Mouse (Mus musculus): ENCODE data around the gene Celsr1. TPM values are rescaled to one million over a fixed set of nuclear protein-coding genes. Genes with fewer than 3 reads are reported as not detected.

Celsr1 gene
- total and polyA plus RNA-seq, 3 experiments, result 1.3 to 21.7 (median 4.7) TPM

- Histone ChIP-seq H3K4me1 (ENCODE audit: insufficient read depth, low read depth, low read length) (peaks cover 18% of the 10 kb centered on the region), H3K27me3 (ENCODE audit: insufficient read depth, low read length) (peaks cover 15% of the 10 kb centered on the region; the same call in 1 of the 2 replicates)
- TF ChIP-seq GATA2 (IDR thresholded peaks at IDR 0.05; ENCODE audit: borderline replicate concordance, low read depth, low read length) (no peak), TAL1 (conservative IDR thresholded peaks at IDR 0.05; ENCODE audit: low read depth, low read length) (no peak), POLR2AphosphoS5 (IDR thresholded peaks at IDR 0.05; ENCODE audit: insufficient replicate concordance, low read depth, low read length) (no peak), CTCF (IDR thresholded peaks at IDR 0.05; ENCODE audit: low read depth, low read length) (no peak), GATA1 (IDR thresholded peaks at IDR 0.05; ENCODE audit: borderline replicate concordance, low read length) (no peak)
These were observed 64.3 kb downstream of the Celsr1 start for GRCm38 (mm10) chr15:85969291-85969690.

DNA sequence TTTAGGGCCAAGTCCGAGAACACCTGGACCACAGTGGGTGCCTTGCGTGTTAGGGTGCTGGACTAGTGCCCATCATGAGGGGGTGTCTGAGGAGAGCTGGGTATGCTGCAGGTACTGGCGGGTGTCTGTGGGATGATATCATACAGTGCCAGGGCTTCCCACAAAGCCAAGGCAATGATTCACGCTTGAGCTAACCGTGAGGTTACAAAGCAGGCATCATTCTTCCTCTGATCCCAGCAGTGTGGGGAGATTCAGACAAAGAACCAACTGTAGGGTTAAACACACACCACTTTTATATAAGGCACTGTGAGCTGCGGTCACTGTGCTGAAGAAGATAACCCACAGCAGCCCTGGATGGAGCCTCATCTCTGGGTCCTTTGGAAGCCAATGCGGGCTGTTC is 67.5 kb downstream of the Celsr1 start:
- 0 out of 2 replicates have a peak, but pooled peaks have one; percentile 8 for TF ChIP-seq TAL1 (conservative IDR thresholded peaks at IDR 0.05; ENCODE audit: low read depth, low read length)
- no peak for TF ChIP-seq CTCF (IDR thresholded peaks at IDR 0.05; ENCODE audit: low read depth, low read length)
- Histone ChIP-seq H3K27me3 (ENCODE audit: insufficient read depth, low read length) (peaks cover 26% of the 10 kb centered on the region; the same call in 1 of the 2 replicates), H3K9me3 (replicated peaks) (no peaks in the 10 kb centered on the region), H3K36me3 (replicated peaks) (peaks cover 10% of the 10 kb centered on the region), H3K4me3 (ENCODE audit: low read depth, low read length) (no peak overlapping the region), H3K4me1 (ENCODE audit: insufficient read depth, low read depth, low read length) (peaks cover 17% of the 10 kb centered on the region)
- DNase-seq (ENCODE audit: low spot score) (no peak), ATAC-seq (ENCODE audit: extremely low read depth, insufficient number of reproducible peaks, low FRiP score, poor library complexity, severe bottlenecking) (no peak)

More at GRCm38 (mm10) chr15:85969291-85969690, 64.3 kb downstream of the Celsr1 start:
- Histone ChIP-seq H3K4me3 (ENCODE audit: low read depth, low read length) (no peak overlapping the region), H3K9me3 (replicated peaks) (no peaks in the 10 kb centered on the region), H3K36me3 (replicated peaks) (no peaks in the 10 kb centered on the region)
- ATAC-seq (ENCODE audit: extremely low read depth, insufficient number of reproducible peaks, low FRiP score, poor library complexity, severe bottlenecking), result no peak
- no peak for DNase-seq (ENCODE audit: low spot score)

DNA sequence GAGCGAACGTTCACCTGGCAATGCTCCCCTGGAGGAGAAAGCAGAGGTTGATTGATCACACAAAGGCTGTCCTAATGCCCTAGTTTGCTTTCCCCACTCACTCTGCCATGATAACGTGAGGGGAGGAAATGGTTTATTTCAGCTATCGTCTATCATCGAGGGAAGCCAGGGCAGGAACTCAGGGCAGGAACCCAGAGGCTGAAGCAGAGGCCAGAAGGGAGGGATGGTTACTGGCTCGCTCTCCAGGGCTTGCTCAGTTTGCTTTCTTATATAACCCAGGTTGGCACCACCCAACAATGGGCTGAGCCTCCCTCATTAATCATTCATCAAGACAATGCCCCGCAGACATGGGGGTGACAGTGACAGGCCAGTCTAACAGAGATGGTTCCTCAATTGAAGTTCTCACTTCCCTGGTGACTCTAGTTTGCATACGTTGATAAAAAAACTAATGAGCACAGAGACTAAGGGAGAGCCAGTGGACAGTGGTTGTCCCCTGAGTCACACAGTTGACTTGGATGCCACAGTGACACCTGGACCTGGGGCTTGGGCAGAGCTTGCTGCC is 70.2 kb downstream of the Celsr1 start:
- TF ChIP-seq CTCF (IDR thresholded peaks at IDR 0.05; ENCODE audit: low read depth, low read length) (no peak), GATA2 (IDR thresholded peaks at IDR 0.05; ENCODE audit: borderline replicate concordance, low read depth, low read length) (no peak), POLR2AphosphoS5 (IDR thresholded peaks at IDR 0.05; ENCODE audit: insufficient replicate concordance, low read depth, low read length) (no peak), GATA1 (IDR thresholded peaks at IDR 0.05; ENCODE audit: borderline replicate concordance, low read length) (no peak), TAL1 (conservative IDR thresholded peaks at IDR 0.05; ENCODE audit: low read depth, low read length) (no peak)
- peaks cover 19% of the 10 kb centered on the region for H3K36me3 ChIP-seq (replicated peaks)
- ATAC-seq (ENCODE audit: extremely low read depth, insufficient number of reproducible peaks, low FRiP score, poor library complexity, severe bottlenecking) (no peak), DNase-seq (ENCODE audit: low spot score) (no peak)
- H3K27me3 ChIP-seq (ENCODE audit: insufficient read depth, low read length), result peaks cover 24% of the 10 kb centered on the region; the same call in 1 of the 2 replicates
- H3K4me1 ChIP-seq (ENCODE audit: insufficient read depth, low read depth, low read length), result peaks cover 9% of the 10 kb centered on the region; the same call in 1 of the 2 replicates
- no peak overlapping the region for H3K4me3 ChIP-seq (ENCODE audit: low read depth, low read length)
- no peaks in the 10 kb centered on the region for H3K9me3 ChIP-seq (replicated peaks)

DNA sequence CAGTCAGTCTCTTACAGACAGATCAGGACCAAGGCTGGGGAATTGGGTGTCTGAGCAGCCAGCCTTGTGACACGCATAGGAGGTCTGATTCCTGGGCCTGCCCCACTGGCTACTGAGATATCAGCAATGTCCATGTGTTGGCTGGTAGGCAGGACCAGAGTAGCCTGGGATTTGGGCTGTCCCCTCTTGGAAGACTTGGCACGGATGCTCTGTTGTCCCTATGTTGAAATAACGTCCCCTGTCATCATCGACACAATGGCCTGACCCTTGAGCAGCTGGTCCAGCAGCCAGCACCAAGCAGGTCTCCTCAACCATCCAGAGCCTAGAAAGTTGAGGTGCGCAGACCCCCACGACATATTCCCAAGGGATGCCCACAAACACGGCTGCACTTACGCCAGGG is 70.9 kb downstream of the Celsr1 start:
- no peaks in the 10 kb centered on the region for H3K9me3 ChIP-seq (replicated peaks)
- peaks cover 22% of the 10 kb centered on the region for H3K36me3 ChIP-seq (replicated peaks)
- TF ChIP-seq GATA1 (IDR thresholded peaks at IDR 0.05; ENCODE audit: borderline replicate concordance, low read length) (no peak), GATA2 (IDR thresholded peaks at IDR 0.05; ENCODE audit: borderline replicate concordance, low read depth, low read length) (no peak), CTCF (IDR thresholded peaks at IDR 0.05; ENCODE audit: low read depth, low read length) (no peak), POLR2AphosphoS5 (IDR thresholded peaks at IDR 0.05; ENCODE audit: insufficient replicate concordance, low read depth, low read length) (no peak), TAL1 (conservative IDR thresholded peaks at IDR 0.05; ENCODE audit: low read depth, low read length) (no peak)
- peaks cover 9% of the 10 kb centered on the region; the same call in 1 of the 2 replicates for H3K4me1 ChIP-seq (ENCODE audit: insufficient read depth, low read depth, low read length)
- peaks cover 22% of the 10 kb centered on the region; the same call in 1 of the 2 replicates for H3K27me3 ChIP-seq (ENCODE audit: insufficient read depth, low read length)
- ATAC-seq (ENCODE audit: extremely low read depth, insufficient number of reproducible peaks, low FRiP score, poor library complexity, severe bottlenecking) (no peak), DNase-seq (ENCODE audit: low spot score) (no peak)
- H3K4me3 ChIP-seq (ENCODE audit: low read depth, low read length), result no peak overlapping the region

DNA sequence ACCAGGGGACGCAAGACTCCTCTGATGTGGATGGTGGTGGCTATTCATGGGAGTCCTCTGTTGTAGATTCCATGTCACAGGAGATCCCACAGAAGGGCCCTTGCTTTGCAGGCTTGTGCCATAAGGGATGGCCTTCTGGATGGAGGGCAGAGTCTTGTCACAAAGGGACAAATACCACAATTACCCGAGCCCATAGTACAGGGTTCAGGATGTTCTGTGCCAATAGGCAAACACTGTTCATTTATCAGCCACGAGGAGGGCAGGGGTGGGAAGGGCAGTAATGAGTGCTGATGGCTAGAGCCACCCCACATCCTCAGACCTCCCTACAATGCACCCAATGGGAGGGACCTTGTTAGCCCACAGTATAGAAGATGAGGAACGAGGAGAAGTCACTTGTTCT is 71.9 kb downstream of the Celsr1 start:
- Histone ChIP-seq H3K4me3 (ENCODE audit: low read depth, low read length) (no peak overlapping the region), H3K4me1 (ENCODE audit: insufficient read depth, low read depth, low read length) (peaks cover 9% of the 10 kb centered on the region; the same call in 1 of the 2 replicates), H3K27me3 (ENCODE audit: insufficient read depth, low read length) (peaks cover 22% of the 10 kb centered on the region; the same call in 1 of the 2 replicates), H3K9me3 (replicated peaks) (no peaks in the 10 kb centered on the region), H3K36me3 (replicated peaks) (peaks cover 25% of the 10 kb centered on the region)
- DNase-seq (ENCODE audit: low spot score) (no peak), ATAC-seq (ENCODE audit: extremely low read depth, insufficient number of reproducible peaks, low FRiP score, poor library complexity, severe bottlenecking) (no peak)
- TF ChIP-seq GATA2 (IDR thresholded peaks at IDR 0.05; ENCODE audit: borderline replicate concordance, low read depth, low read length), result no peak
- TF ChIP-seq POLR2AphosphoS5 (IDR thresholded peaks at IDR 0.05; ENCODE audit: insufficient replicate concordance, low read depth, low read length), result no peak
- TF ChIP-seq GATA1 (IDR thresholded peaks at IDR 0.05; ENCODE audit: borderline replicate concordance, low read length), result no peak
- no peak for TF ChIP-seq TAL1 (conservative IDR thresholded peaks at IDR 0.05; ENCODE audit: low read depth, low read length)
- TF ChIP-seq CTCF (IDR thresholded peaks at IDR 0.05; ENCODE audit: low read depth, low read length), result no peak

GRCm38 (mm10) chr15:85961131-85961530 is 72.4 kb downstream of the Celsr1 start:
- Histone ChIP-seq H3K9me3 (replicated peaks) (no peaks in the 10 kb centered on the region), H3K27me3 (ENCODE audit: insufficient read depth, low read length) (peaks cover 22% of the 10 kb centered on the region; the same call in 1 of the 2 replicates), H3K4me3 (ENCODE audit: low read depth, low read length) (no peak overlapping the region), H3K4me1 (ENCODE audit: insufficient read depth, low read depth, low read length) (peaks cover 9% of the 10 kb centered on the region; the same call in 1 of the 2 replicates), H3K36me3 (replicated peaks) (peaks cover 25% of the 10 kb centered on the region)
- TF ChIP-seq GATA2 (IDR thresholded peaks at IDR 0.05; ENCODE audit: borderline replicate concordance, low read depth, low read length) (no peak), CTCF (IDR thresholded peaks at IDR 0.05; ENCODE audit: low read depth, low read length) (no peak), TAL1 (conservative IDR thresholded peaks at IDR 0.05; ENCODE audit: low read depth, low read length) (no peak), GATA1 (IDR thresholded peaks at IDR 0.05; ENCODE audit: borderline replicate concordance, low read length) (no peak), POLR2AphosphoS5 (IDR thresholded peaks at IDR 0.05; ENCODE audit: insufficient replicate concordance, low read depth, low read length) (no peak)
- ATAC-seq (ENCODE audit: extremely low read depth, insufficient number of reproducible peaks, low FRiP score, poor library complexity, severe bottlenecking), result no peak
- DNase-seq (ENCODE audit: low spot score), result no peak
